Mouse (Mus musculus): ENCODE results near the gene Pkd1. TPM values are rescaled to one million over a fixed set of nuclear protein-coding genes. Genes with fewer than 3 reads are reported as not detected.

Gene Pkd1
- total and polyA plus RNA-seq, 3 experiments = 35.6 to 48.5 (median 36.2) TPM

DNA sequence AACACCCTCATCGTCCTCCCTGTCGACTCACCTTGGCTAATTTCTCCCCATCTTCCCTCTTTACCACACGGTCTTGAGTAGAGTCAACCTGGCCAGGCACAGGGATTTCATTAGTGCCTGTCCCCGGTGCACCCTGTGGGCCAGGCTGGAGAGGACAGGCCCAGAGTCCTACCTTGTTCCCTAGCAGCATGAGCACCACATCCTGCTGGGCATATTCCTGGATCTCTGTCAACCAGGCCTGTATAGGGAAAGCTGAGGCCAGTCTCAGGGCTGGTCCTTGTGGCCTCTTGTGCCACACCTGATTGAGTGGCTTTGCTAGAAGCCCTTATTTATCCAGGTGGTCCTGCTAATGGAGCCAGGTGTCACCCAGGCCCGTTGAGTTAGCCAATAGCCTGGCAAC, 19.8 kb upstream of the Pkd1 start:
- no peaks in the 10 kb centered on the region for H3K27me3 ChIP-seq (ENCODE audit: control insufficient read depth, insufficient read depth, low read length)
- H3K9ac ChIP-seq (ENCODE audit: low read depth, low read length) = no peak overlapping the region
- H3K36me3 ChIP-seq (ENCODE audit: control insufficient read depth, insufficient read depth, low read length) = no peaks in the 10 kb centered on the region; the same call in 1 of the 2 replicates
- TF ChIP-seq POLR2A (IDR thresholded peaks at IDR 0.05; ENCODE audit: insufficient read depth, low read depth, low read length) (no peak), EP300 (IDR thresholded peaks at IDR 0.05; ENCODE audit: insufficient read depth, low read depth, low read length) (no peak), CTCF (IDR thresholded peaks at IDR 0.05) (no peak)
- H3K4me3 ChIP-seq = no peak overlapping the region
- peaks cover 16% of the 10 kb centered on the region for H3K4me1 ChIP-seq (ENCODE audit: control insufficient read depth, insufficient read depth, low read length)
- H3K27ac ChIP-seq = no peak overlapping the region
- DNase-seq = no peak
- H3K79me2 ChIP-seq (replicated peaks; ENCODE audit: control insufficient read depth, insufficient read depth, low read length) = peaks cover 5% of the 10 kb centered on the region
- WGBS = 39% methylated on average over 5 of the region's 5 CpGs
- intact Hi-C loops (cut with DNase I) = loop anchor here (5.0 kb wide), 2 partner anchors 53 to 122 kb away; partner anchors contain the start of genes Mlst8 and Slc9a3r2

GRCm38 (mm10) chr17:24530361-24531050, 19.1 kb upstream of the Pkd1 start:
- H3K4me3 ChIP-seq = no peak overlapping the region
- WGBS = 71% methylated on average over 8 of the region's 8 CpGs
- no peak for DNase-seq
- no peak overlapping the region for H3K27ac ChIP-seq
- H3K79me2 ChIP-seq (replicated peaks; ENCODE audit: control insufficient read depth, insufficient read depth, low read length) = peaks cover 5% of the 10 kb centered on the region
- H3K27me3 ChIP-seq (ENCODE audit: control insufficient read depth, insufficient read depth, low read length) = no peaks in the 10 kb centered on the region
- H3K4me1 ChIP-seq (ENCODE audit: control insufficient read depth, insufficient read depth, low read length) = peaks cover 13% of the 10 kb centered on the region
- H3K36me3 ChIP-seq (ENCODE audit: control insufficient read depth, insufficient read depth, low read length) = no peaks in the 10 kb centered on the region; the same call in 1 of the 2 replicates
- no peak overlapping the region for H3K9ac ChIP-seq (ENCODE audit: low read depth, low read length)
- intact Hi-C loops (cut with DNase I) = no loop called here
- TF ChIP-seq EP300 (IDR thresholded peaks at IDR 0.05; ENCODE audit: insufficient read depth, low read depth, low read length) (no peak), CTCF (IDR thresholded peaks at IDR 0.05) (0 out of 2 replicates have a peak, but pooled peaks have one; percentile 10)

DNA sequence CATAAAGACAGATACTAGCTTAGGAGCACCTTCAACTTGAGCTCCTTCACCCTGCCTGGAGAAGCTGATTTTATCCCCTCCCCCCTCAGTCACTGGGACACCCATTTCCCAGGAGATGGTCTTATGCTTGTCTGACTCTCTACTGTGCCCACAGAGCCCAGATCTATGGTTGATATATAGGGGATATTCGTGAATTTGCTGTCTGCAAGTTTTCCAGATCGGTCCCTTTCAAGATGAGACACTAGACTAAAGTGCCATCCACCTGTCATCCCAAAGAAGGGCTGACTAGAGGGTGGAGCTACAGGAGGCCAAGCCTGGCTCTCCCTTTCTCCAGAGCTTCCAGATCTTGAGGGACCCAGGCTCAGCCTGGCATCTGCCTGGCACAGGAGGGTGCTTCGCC, 18.6 kb upstream of the Pkd1 start:
- Histone ChIP-seq H3K27me3 (ENCODE audit: control insufficient read depth, insufficient read depth, low read length) (no peaks in the 10 kb centered on the region), H3K36me3 (ENCODE audit: control insufficient read depth, insufficient read depth, low read length) (no peaks in the 10 kb centered on the region; the same call in 1 of the 2 replicates), H3K27ac (no peak overlapping the region), H3K79me2 (replicated peaks; ENCODE audit: control insufficient read depth, insufficient read depth, low read length) (peaks cover 5% of the 10 kb centered on the region), H3K9ac (ENCODE audit: low read depth, low read length) (no peak overlapping the region), H3K4me1 (ENCODE audit: control insufficient read depth, insufficient read depth, low read length) (peaks cover 13% of the 10 kb centered on the region), H3K4me3 (no peak overlapping the region)
- no peak for DNase-seq
- intact Hi-C loops (cut with DNase I) = no loop called here
- TF ChIP-seq EP300 (IDR thresholded peaks at IDR 0.05; ENCODE audit: insufficient read depth, low read depth, low read length) (no peak), POLR2A (IDR thresholded peaks at IDR 0.05; ENCODE audit: insufficient read depth, low read depth, low read length) (no peak), CTCF (IDR thresholded peaks at IDR 0.05) (no peak)
- WGBS = 82% methylated on average over 3 of the region's 3 CpGs

GRCm38 (mm10) chr17:24532045-24532444, 17.6 kb upstream of the Pkd1 start:
- Histone ChIP-seq H3K36me3 (ENCODE audit: control insufficient read depth, insufficient read depth, low read length) (no peaks in the 10 kb centered on the region), H3K27me3 (ENCODE audit: control insufficient read depth, insufficient read depth, low read length) (no peaks in the 10 kb centered on the region), H3K79me2 (replicated peaks; ENCODE audit: control insufficient read depth, insufficient read depth, low read length) (peaks cover 5% of the 10 kb centered on the region), H3K9ac (ENCODE audit: low read depth, low read length) (no peak overlapping the region), H3K4me3 (no peak overlapping the region), H3K4me1 (ENCODE audit: control insufficient read depth, insufficient read depth, low read length) (peaks cover 11% of the 10 kb centered on the region), H3K27ac (no peak overlapping the region)
- WGBS = 86% methylated on average over 7 of the region's 7 CpGs
- intact Hi-C loops (cut with DNase I) = no loop called here
- TF ChIP-seq EP300 (IDR thresholded peaks at IDR 0.05; ENCODE audit: insufficient read depth, low read depth, low read length) = no peak
- no peak for DNase-seq

DNA sequence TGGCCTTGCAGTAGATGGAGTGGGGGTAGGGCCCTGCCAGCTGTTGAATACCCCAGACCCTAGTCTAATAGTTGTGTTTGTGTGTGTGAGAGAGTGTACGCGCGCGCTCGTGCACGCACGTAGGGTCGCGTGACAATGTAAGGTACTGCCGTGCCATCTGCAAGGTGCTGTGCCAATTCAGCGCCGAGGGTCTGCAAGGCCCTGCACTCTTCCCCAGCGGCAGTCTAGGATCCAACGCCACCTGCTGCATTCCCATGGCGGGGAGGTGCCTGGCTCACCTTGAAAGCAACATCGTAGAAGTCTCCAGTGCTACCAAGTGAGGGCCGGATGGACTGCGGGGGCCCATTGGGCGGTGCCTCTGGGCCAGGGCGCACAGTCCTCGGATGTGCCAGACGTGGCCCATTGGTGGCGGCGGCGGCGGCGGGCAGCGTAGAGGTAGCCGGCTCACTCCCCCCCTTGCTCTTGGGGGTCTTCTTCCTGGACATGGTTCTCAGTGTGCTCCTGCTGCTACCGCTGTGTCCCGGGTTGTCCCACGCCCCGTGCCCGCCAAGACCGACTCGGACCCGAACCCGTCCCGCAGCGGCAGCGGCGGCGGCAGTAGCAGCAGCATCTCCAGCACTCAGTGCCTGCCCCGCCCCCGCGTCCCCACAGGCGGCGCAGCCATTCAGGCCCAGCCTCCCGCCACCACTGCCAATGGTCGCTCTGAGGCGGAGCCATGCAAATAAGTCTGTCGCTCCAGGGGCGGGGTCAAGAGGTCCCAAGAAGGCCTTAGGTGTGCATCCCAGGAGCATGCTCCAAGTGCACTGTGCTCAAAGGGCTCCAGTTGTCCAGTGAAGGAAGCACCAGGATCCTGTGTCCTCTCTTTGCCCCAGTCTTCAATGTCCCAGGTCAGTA, 16.3 kb upstream of the Pkd1 start:
- intact Hi-C loops (cut with DNase I) = no loop called here
- no peak overlapping the region for H3K27ac ChIP-seq
- peak overlapping the region; percentile 49 for H3K4me3 ChIP-seq
- no peaks in the 10 kb centered on the region for H3K79me2 ChIP-seq (replicated peaks; ENCODE audit: control insufficient read depth, insufficient read depth, low read length)
- H3K4me1 ChIP-seq (ENCODE audit: control insufficient read depth, insufficient read depth, low read length) = peaks cover 11% of the 10 kb centered on the region
- no peaks in the 10 kb centered on the region for H3K27me3 ChIP-seq (ENCODE audit: control insufficient read depth, insufficient read depth, low read length)
- 15% methylated on average over 52 of the region's 53 CpGs for WGBS
- TF ChIP-seq EP300 (IDR thresholded peaks at IDR 0.05; ENCODE audit: insufficient read depth, low read depth, low read length) = no peak
- peak; percentile 49 for TF ChIP-seq CTCF (IDR thresholded peaks at IDR 0.05)
- peak; percentile 84 to 87 for DNase-seq
- peak overlapping the region; percentile 46 for H3K9ac ChIP-seq (ENCODE audit: low read depth, low read length)
- no peaks in the 10 kb centered on the region for H3K36me3 ChIP-seq (ENCODE audit: control insufficient read depth, insufficient read depth, low read length)
